Mouse (Mus musculus) intestine, embryonic 16.5 days (tissue): ENCODE measurements around the gene Erp44. TPM values are rescaled to one million over a fixed set of nuclear protein-coding genes. Genes with fewer than 3 reads are reported as not detected.
A peak's percentile ranks its signal among the peaks of the same experiment; 100 is the strongest.

ENCODE experiments used
- ATAC-seq: fragments of 200-750 bp; cut with Nextera tagmentation; 2 replicates; pipeline ENCODE4 v1.8.0; 2017; ENCODE audit warnings: moderate TSS enrichment, moderate library complexity
- H3K27ac ChIP-seq: fragments of 300-500 bp; sonication (generic); 2 replicates; pipeline ENCODE4 v1.5.1; 2014; ENCODE audit warnings: mild to moderate bottlenecking, low read length
- H3K27me3 ChIP-seq: fragments of 300-500 bp; sonication (generic); replicated peaks from 2 replicates; pipeline ENCODE4 v1.6.1; 2014; ENCODE audit warnings: low read length, control low read depth, mixed read lengths; ENCODE audit not compliant: control insufficient read depth, insufficient read depth
- H3K36me3 ChIP-seq: fragments of 300-500 bp; sonication (generic); 2 replicates; pipeline ENCODE4 v1.6.1; 2014; ENCODE audit warnings: low read length, control low read depth; ENCODE audit not compliant: control insufficient read depth, insufficient read depth
- H3K4me1 ChIP-seq: fragments of 300-500 bp; sonication (generic); 2 replicates; pipeline ENCODE4 v1.6.1; 2014; ENCODE audit warnings: low read length, control low read depth, mixed read lengths; ENCODE audit not compliant: control insufficient read depth, insufficient read depth
- H3K4me2 ChIP-seq: fragments of 300-500 bp; sonication (generic); 2 replicates; pipeline ENCODE4 v1.6.1; 2014; ENCODE audit warnings: low read depth, low read length, control low read depth
- H3K4me3 ChIP-seq: fragments of 300-500 bp; sonication (generic); 2 replicates; pipeline ENCODE4 v1.5.1; 2014; ENCODE audit warnings: mild to moderate bottlenecking, low read length
- H3K9ac ChIP-seq: fragments of 300-500 bp; sonication (generic); 2 replicates; pipeline ENCODE4 v1.6.1; 2014; ENCODE audit warnings: low read depth, low read length
- H3K9me3 ChIP-seq: fragments of 300-500 bp; sonication (generic); 2 replicates; pipeline ENCODE4 v1.6.1; 2016; ENCODE audit warnings: low read length, control low read depth; ENCODE audit not compliant: control insufficient read depth
- WGBS: fragments of 180-500 bp; shearing (Covaris S2); extraction: QIAGEN DNeasy Blood & Tissue Kit; methylation state at CpG from one replicate; pipeline ENCODE4 v1.1.7; 2014; 5-methylcytosine and 5-hydroxymethylcytosine counted together
- polyA plus RNA-seq: library from polyadenylated mRNA; unstranded; fragments of >200 nt; fragmentation: Nextera tagmentation; extraction: Ambion mirVana; gene quantifications from 2 replicates; pipeline ENCODE4 v1.2.1, GENCODE M21; 2015

Gene Erp44
- polyA plus RNA-seq: 105 and 108 TPM in 2 replicates

GRCm38 (mm10) chr4:48279498-48280134 is at the start of gene Erp44, which contains the start of gene Invs:
TSS of gene Erp44 (minus strand) at chr4:48279558.
TSS of gene Invs (plus strand) at chr4:48279760.
- 0 out of 2 replicates have a peak, but pooled peaks cover 7% of the 10 kb centered on the region for H3K4me1 ChIP-seq
- H3K4me3 ChIP-seq: peak within 1 kb of the TSS; percentile 70
- no peaks in the 10 kb centered on the region for H3K27me3 ChIP-seq
- under 1% methylated on average over 41 of the region's 41 CpGs for WGBS
- ATAC-seq: peak; percentile 99
- peak within 1 kb of the TSS; percentile 84 for H3K4me2 ChIP-seq
- no peaks in the 10 kb centered on the region for H3K9me3 ChIP-seq
- H3K36me3 ChIP-seq: no peaks in the 10 kb centered on the region
- H3K9ac ChIP-seq: peak within 1 kb of the TSS; percentile 84
- peak within 1 kb of the TSS; percentile 80 for H3K27ac ChIP-seq

GRCm38 (mm10) chr4:48328042-48328441 is 48.7 kb upstream of the Erp44 start:
- Histone ChIP-seq H3K9me3 (no peaks in the 10 kb centered on the region), H3K4me2 (no peak overlapping the region), H3K27me3 (no peaks in the 10 kb centered on the region), H3K27ac (no peak overlapping the region), H3K4me1 (0 out of 2 replicates have a peak, but pooled peaks cover 4% of the 10 kb centered on the region), H3K4me3 (no peak overlapping the region), H3K36me3 (no peaks in the 10 kb centered on the region), H3K9ac (no peak overlapping the region)
- ATAC-seq: no peak
- 67% methylated on average over 2 of the region's 2 CpGs for WGBS

DNA sequence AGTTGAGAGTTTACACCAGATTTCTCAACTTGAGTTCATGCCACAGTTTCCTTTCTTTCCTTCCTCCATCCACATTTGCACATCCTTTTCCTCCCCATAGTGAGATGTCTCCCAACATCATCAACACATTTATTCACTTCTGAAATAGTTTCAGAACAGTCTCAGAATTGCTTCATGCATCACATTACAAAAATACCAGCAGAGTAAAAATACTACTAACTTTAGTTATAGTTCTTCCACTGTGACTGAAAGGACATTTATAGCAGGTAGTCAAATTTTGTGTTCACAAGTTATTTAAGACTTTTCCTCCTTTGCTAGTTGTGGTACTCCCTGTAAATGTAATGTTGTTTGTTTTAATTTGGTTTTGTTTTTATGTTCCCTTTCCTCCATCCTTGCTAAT is 47.8 kb upstream of the Erp44 start:
- Histone ChIP-seq H3K36me3 (no peaks in the 10 kb centered on the region), H3K4me1 (0 out of 2 replicates have a peak, but pooled peaks cover under 1% of the 10 kb centered on the region), H3K27me3 (no peaks in the 10 kb centered on the region), H3K4me2 (no peak overlapping the region), H3K9ac (no peak overlapping the region), H3K4me3 (no peak overlapping the region), H3K27ac (no peak overlapping the region), H3K9me3 (no peaks in the 10 kb centered on the region)
- ATAC-seq: no peak

- H3K4me1 ChIP-seq: no peaks in the 10 kb centered on the region
- H3K9ac ChIP-seq: no peak overlapping the region
- H3K36me3 ChIP-seq: no peaks in the 10 kb centered on the region
- ATAC-seq: no peak
- WGBS: 74% methylated on average over 1 of the region's 1 CpGs
- H3K4me3 ChIP-seq: no peak overlapping the region
- no peak overlapping the region for H3K4me2 ChIP-seq
- no peaks in the 10 kb centered on the region for H3K27me3 ChIP-seq
- H3K27ac ChIP-seq: no peak overlapping the region
- H3K9me3 ChIP-seq: no peaks in the 10 kb centered on the region
Observed at GRCm38 (mm10) chr4:48322095-48322494, 42.7 kb upstream of the Erp44 start.

DNA sequence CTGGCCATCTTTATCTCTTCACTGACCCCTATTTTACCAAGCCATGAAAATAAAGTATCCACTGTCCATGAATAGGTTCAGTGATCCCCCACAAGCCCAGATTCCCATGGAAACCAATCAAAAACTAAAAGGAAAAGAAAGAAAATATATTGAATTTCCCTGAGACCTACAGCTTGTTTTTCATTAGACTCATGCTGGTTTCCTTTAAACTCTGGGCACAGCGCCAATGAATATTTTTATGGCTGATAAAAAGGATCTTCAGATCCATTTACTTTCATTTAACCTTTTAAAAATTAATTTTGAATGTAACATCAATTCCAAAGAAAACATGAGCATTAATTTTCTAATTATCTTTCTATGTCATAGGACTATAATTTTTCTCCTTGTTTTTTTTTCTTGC is 41.9 kb upstream of the Erp44 start:
- Histone ChIP-seq H3K27ac (no peak overlapping the region), H3K4me3 (no peak overlapping the region), H3K9me3 (no peaks in the 10 kb centered on the region), H3K27me3 (no peaks in the 10 kb centered on the region), H3K9ac (no peak overlapping the region), H3K36me3 (no peaks in the 10 kb centered on the region), H3K4me2 (no peak overlapping the region), H3K4me1 (no peaks in the 10 kb centered on the region)
- 74% methylated on average over 1 of the region's 1 CpGs for WGBS
- ATAC-seq: no peak

DNA sequence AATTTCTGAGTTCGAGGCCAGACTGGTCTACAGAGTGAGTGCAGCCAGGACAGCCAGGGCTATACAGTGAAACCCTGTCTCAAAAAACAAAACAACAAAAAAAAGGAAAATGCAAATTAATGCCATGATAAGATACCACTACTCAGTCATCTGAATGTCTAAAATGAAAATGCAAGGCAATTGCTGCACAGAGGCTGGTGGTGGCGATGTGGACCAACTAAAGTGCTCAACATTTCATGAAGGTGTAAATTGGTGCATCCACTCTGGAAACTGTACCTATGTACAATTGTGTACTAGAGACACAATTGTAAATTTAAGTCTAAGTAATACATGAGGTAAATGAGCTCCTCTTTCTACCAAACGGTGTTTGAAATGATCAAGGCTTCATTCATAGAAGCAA is 36.7 kb upstream of the Erp44 start:
- no peak for ATAC-seq
- no peaks in the 10 kb centered on the region for H3K9me3 ChIP-seq
- 89% methylated on average over 3 of the region's 3 CpGs for WGBS
- no peaks in the 10 kb centered on the region for H3K27me3 ChIP-seq
- no peak overlapping the region for H3K4me3 ChIP-seq
- H3K4me2 ChIP-seq: no peak overlapping the region
- H3K9ac ChIP-seq: no peak overlapping the region
- no peak overlapping the region for H3K27ac ChIP-seq
- H3K4me1 ChIP-seq: no peaks in the 10 kb centered on the region
- no peaks in the 10 kb centered on the region for H3K36me3 ChIP-seq

DNA sequence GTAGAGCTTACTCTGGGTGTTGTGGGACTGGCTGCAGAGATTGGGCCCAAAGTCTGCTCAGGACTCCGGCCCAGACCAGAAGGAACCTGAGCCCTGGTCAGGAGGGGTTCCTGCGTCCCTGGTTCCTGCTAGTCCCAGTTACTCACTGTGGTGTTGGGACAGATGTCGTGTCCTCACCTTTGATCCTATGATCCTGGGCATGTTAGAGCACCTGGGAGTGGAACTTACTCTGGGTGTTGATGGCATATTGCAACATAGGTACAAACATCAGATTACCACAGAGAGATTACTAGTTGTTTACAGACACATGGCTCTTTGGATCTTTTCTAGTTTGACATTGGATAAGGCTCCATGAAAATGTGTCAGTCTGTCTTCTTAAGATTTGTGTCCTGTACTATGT is 35.5 kb upstream of the Erp44 start:
- peak; percentile 80 for ATAC-seq

GRCm38 (mm10) chr4:48287086-48287757 is 7.9 kb upstream of the Erp44 start:
- ATAC-seq: no peak

More for the DNA sequence above, 35.5 kb upstream of the Erp44 start:
- no peak overlapping the region for H3K4me3 ChIP-seq
- H3K27me3 ChIP-seq: no peaks in the 10 kb centered on the region
- H3K36me3 ChIP-seq: no peaks in the 10 kb centered on the region
- H3K27ac ChIP-seq: no peak overlapping the region
- 78% methylated on average over 3 of the region's 3 CpGs for WGBS
- H3K4me1 ChIP-seq: no peaks in the 10 kb centered on the region
- H3K9ac ChIP-seq: no peak overlapping the region
- H3K9me3 ChIP-seq: no peaks in the 10 kb centered on the region
- no peak overlapping the region for H3K4me2 ChIP-seq

DNA sequence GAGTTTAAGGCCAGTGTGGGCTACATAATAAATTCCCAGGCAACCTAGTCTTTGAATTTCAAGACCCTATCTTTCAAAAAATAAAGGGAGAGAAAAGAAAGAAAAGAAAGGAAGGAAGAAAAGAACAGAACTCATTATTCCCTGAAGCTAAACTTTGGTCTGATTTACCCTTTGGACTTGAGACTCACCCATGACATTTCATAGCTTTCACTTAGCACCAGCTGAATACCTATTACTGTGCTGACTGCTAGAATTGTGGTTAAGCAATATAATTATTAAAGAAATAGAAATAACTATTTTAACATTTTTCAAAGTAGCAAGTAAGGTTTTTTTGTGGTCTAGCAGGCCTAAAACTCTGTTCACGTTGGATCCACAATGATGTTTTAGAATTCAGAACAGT is 1.8 kb upstream of the Erp44 start:
- Histone ChIP-seq H3K9ac (no peak overlapping the region), H3K4me2 (no peak overlapping the region)
- no peak for ATAC-seq

More at GRCm38 (mm10) chr4:48287086-48287757, 7.9 kb upstream of the Erp44 start:
- Histone ChIP-seq H3K36me3 (no peaks in the 10 kb centered on the region), H3K4me1 (no peaks in the 10 kb centered on the region), H3K9me3 (no peaks in the 10 kb centered on the region), H3K4me3 (no peak overlapping the region), H3K27me3 (no peaks in the 10 kb centered on the region), H3K4me2 (no peak overlapping the region), H3K9ac (no peak overlapping the region), H3K27ac (no peak overlapping the region)
- 74% methylated on average over 5 of the region's 5 CpGs for WGBS

More for the DNA sequence above, 1.8 kb upstream of the Erp44 start:
- Histone ChIP-seq H3K4me3 (no peak overlapping the region), H3K27ac (no peak overlapping the region), H3K27me3 (no peaks in the 10 kb centered on the region), H3K9me3 (no peaks in the 10 kb centered on the region), H3K36me3 (no peaks in the 10 kb centered on the region), H3K4me1 (0 out of 2 replicates have a peak, but pooled peaks cover 7% of the 10 kb centered on the region)
- 97% methylated on average over 1 of the region's 1 CpGs for WGBS
